Mouse (Mus musculus): ENCODE measurements around the gene Naip1. TPM values are rescaled to one million over a fixed set of nuclear protein-coding genes. Genes with fewer than 3 reads are reported as not detected.
"Not testable (repeated sequence)": the region's sequence is repeated elsewhere in the genome, so short reads cannot be mapped to it uniquely, and the experiment has no call there.

Naip1 gene
- not detected in 2 replicates for polyA plus RNA-seq (2015; fragmentation: Nextera tagmentation; extraction: Ambion mirVana)

- not testable (repeated sequence) for H3K9me3 ChIP-seq (replicated peaks); H3K4me3 ChIP-seq (replicated peaks); H3K9ac ChIP-seq; H3K27me3 ChIP-seq; H3K4me1 ChIP-seq; ATAC-seq (replicated peaks; ENCODE audit: low FRiP score); H3K36me3 ChIP-seq; H3K4me2 ChIP-seq; H3K27ac ChIP-seq
- WGBS: 77% methylated on average over 8 of the region's 8 CpGs
Observed at GRCm38 (mm10) chr13:100452415-100453127, at the start of gene Naip1. Naip1 (minus strand) TSS chr13:100452869.

- not testable (repeated sequence) for H3K9ac ChIP-seq; H3K36me3 ChIP-seq; H3K4me2 ChIP-seq; ATAC-seq (replicated peaks; ENCODE audit: low FRiP score); H3K9me3 ChIP-seq (replicated peaks); H3K4me1 ChIP-seq; H3K4me3 ChIP-seq (replicated peaks); H3K27ac ChIP-seq; H3K27me3 ChIP-seq
Observed at GRCm38 (mm10) chr13:100499625-100500024, 47.0 kb upstream of the Naip1 start.

- Histone ChIP-seq H3K4me1 (peaks cover 17% of the 10 kb centered on the region), H3K27me3 (no peaks in the 10 kb centered on the region), H3K27ac (no peak overlapping the region), H3K4me3 (replicated peaks) (no peak overlapping the region), H3K36me3 (no peaks in the 10 kb centered on the region), H3K4me2 (no peak overlapping the region), H3K9me3 (replicated peaks) (no peaks in the 10 kb centered on the region), H3K9ac (no peak overlapping the region)
- no peak for ATAC-seq (replicated peaks; ENCODE audit: low FRiP score)
- 87% methylated on average over 4 of the region's 4 CpGs for WGBS
Observed at GRCm38 (mm10) chr13:100495337-100495736, 42.7 kb upstream of the Naip1 start.

GRCm38 (mm10) chr13:100494370-100494769, 41.7 kb upstream of the Naip1 start:
- peaks cover 17% of the 10 kb centered on the region for H3K4me1 ChIP-seq
- not testable (repeated sequence) for H3K36me3 ChIP-seq; H3K4me2 ChIP-seq; H3K27me3 ChIP-seq; H3K4me3 ChIP-seq (replicated peaks); H3K9me3 ChIP-seq (replicated peaks); H3K27ac ChIP-seq; ATAC-seq (replicated peaks; ENCODE audit: low FRiP score); H3K9ac ChIP-seq
- WGBS: 65% methylated on average over 8 of the region's 8 CpGs

DNA sequence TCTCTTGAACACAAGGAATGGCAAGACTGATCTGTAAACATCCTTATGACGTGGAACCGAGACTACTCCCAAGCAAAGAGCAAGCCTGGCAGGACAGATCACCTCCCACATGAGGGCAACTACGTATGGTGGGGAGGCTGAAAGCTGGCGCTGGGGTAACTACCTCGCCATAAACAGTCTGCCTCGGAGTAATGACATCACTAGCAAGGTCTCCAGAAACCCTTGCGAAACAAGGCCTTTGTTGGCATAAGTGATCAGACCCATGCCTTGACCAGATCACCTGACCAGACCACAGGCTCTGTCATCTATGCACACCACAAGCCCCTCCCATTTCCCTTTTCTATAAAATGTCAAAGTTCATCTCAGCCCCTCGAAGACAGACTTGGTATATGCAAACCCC, 40.6 kb upstream of the Naip1 start:
- no peaks in the 10 kb centered on the region for H3K27me3 ChIP-seq
- no peak overlapping the region for H3K4me2 ChIP-seq
- H3K36me3 ChIP-seq: peaks cover 13% of the 10 kb centered on the region
- ATAC-seq (replicated peaks; ENCODE audit: low FRiP score): no peak
- WGBS: 66% methylated on average over 8 of the region's 8 CpGs
- H3K9me3 ChIP-seq (replicated peaks): no peaks in the 10 kb centered on the region
- H3K4me1 ChIP-seq: peaks cover 17% of the 10 kb centered on the region
- no peak overlapping the region for H3K4me3 ChIP-seq (replicated peaks)
- no peak overlapping the region for H3K27ac ChIP-seq
- H3K9ac ChIP-seq: no peak overlapping the region

DNA sequence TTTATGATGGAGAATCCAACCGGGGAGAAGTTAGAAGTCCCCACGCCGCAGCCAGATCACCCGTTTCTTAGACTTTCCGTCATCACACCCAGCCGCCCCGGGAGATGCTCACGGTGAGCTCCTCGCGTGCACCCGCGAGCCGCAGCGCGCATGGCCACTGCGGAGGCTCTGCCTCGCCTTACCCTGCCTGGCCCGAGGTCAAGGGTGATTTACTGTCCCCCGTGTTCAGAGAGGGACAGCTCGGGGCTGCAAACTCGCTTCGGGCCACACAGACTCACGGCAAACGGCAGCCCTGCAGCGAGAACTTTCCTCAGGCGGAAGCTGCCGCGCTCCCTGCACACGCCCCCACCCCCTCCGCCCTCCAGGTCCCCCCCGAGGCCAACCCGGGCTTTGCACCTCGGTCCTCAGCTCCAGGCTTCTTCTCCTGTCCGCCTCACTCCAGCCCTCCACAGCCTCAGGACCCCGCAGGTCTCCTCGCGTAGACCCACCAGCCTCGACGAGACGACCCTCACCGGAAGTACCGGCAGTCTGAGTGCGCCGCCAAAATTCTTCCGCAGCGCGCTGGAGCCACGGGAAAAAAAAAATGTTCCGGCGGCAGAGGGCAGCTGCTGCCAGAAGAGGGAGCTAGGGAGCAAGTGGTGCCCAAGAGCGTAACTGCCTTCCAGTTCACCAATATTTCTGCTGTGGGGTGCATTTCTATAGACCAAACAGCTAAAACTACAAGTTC, 39.6 kb upstream of the Naip1 start, which contains the start of gene Gtf2h2:
Gene Gtf2h2 (minus strand): TSS at position 519 of the 727 bp plus-strand sequence.
- ATAC-seq (replicated peaks; ENCODE audit: low FRiP score): peak; percentile 90
- Histone ChIP-seq H3K4me1 (peaks cover 17% of the 10 kb centered on the region), H3K4me2 (peak within 1 kb of the TSS; percentile 68), H3K4me3 (replicated peaks) (peak within 1 kb of the TSS; percentile 79), H3K27ac (peak within 1 kb of the TSS; percentile 93), H3K9ac (peak within 1 kb of the TSS; percentile 87), H3K9me3 (replicated peaks) (no peaks in the 10 kb centered on the region), H3K36me3 (peaks cover 23% of the 10 kb centered on the region), H3K27me3 (no peaks in the 10 kb centered on the region)
- WGBS: under 1% methylated on average over 51 of the region's 51 CpGs

DNA sequence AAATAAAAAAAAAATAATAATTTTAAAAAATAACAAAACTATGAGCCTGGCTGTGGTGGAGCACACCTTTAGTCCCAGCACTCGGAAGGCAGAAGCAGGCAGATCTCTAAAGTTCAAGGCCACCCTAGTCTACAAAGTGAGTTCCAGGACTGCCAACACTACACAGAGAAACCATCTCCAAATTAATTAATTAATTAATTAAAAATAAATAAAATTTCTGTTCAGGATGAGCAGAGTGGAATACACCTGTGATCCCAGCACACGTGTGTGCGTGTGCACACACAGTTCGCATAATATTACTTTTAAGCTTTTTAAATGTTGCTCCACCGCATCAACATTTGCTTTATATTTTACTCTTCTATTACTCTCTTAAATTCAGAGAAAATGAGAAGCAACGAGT, 39.0 kb upstream of the Naip1 start:
- no peaks in the 10 kb centered on the region for H3K9me3 ChIP-seq (replicated peaks)
- ATAC-seq (replicated peaks; ENCODE audit: low FRiP score): no peak
- peak overlapping the region; percentile 68 for H3K4me2 ChIP-seq
- no peaks in the 10 kb centered on the region for H3K27me3 ChIP-seq
- H3K9ac ChIP-seq: peak overlapping the region; percentile 87
- peak overlapping the region; percentile 79 for H3K4me3 ChIP-seq (replicated peaks)
- 17% methylated on average over 6 of the region's 6 CpGs for WGBS
- H3K4me1 ChIP-seq: peaks cover 17% of the 10 kb centered on the region
- H3K36me3 ChIP-seq: peaks cover 29% of the 10 kb centered on the region
- peak overlapping the region; percentile 93; the same call in 1 of the 2 replicates for H3K27ac ChIP-seq

DNA sequence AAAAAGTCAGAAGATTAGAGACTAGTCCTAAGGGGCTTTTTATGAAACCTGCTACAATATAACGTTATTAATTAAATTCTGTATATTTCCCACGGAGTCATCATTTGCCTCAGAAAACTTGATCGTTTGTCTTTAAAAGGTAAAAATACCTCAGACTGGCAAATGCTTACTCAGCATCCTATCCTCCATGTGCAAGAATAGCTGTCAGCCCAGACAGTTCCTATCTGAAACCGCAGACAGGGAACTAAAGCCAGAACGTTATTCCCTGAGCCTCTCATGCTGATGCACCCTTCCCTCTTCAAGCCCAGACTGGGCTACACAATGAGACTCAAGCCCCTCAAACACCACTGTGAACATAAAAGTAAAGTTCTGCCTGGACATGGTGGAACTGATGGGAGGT, 37.8 kb upstream of the Naip1 start:
- Histone ChIP-seq H3K36me3 (peaks cover 34% of the 10 kb centered on the region), H3K9ac (no peak overlapping the region), H3K4me3 (replicated peaks) (no peak overlapping the region), H3K27ac (no peak overlapping the region), H3K4me2 (no peak overlapping the region), H3K27me3 (no peaks in the 10 kb centered on the region), H3K4me1 (peaks cover 17% of the 10 kb centered on the region), H3K9me3 (replicated peaks) (no peaks in the 10 kb centered on the region)
- ATAC-seq (replicated peaks; ENCODE audit: low FRiP score): no peak
- WGBS: 87% methylated on average over 5 of the region's 5 CpGs

DNA sequence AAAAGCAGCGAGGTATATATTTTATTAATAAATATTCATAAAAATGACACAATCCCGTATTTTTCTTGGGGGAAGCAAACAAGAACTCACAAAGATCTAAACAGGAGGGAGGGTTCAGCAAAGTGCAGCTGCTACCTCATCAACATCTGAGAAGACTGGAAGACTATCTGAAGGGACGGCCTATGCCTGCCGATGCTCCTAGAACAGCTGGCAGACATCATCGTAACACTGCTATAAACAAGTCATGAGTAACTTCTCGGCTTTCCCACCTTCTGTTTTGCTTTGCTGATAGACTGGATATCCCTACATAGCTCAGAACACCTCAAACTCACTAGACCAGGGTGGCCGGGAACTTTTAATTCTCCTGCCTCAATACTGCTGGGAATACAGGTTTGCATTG, 30.9 kb upstream of the Naip1 start:
- Histone ChIP-seq H3K27ac (no peak overlapping the region), H3K9ac (no peak overlapping the region), H3K4me1 (no peaks in the 10 kb centered on the region), H3K9me3 (replicated peaks) (no peaks in the 10 kb centered on the region), H3K36me3 (peaks cover 74% of the 10 kb centered on the region), H3K4me2 (no peak overlapping the region), H3K27me3 (no peaks in the 10 kb centered on the region), H3K4me3 (replicated peaks) (no peak overlapping the region)
- peak; percentile 79 for ATAC-seq (replicated peaks; ENCODE audit: low FRiP score)
- WGBS: 56% methylated on average over 7 of the region's 7 CpGs

DNA sequence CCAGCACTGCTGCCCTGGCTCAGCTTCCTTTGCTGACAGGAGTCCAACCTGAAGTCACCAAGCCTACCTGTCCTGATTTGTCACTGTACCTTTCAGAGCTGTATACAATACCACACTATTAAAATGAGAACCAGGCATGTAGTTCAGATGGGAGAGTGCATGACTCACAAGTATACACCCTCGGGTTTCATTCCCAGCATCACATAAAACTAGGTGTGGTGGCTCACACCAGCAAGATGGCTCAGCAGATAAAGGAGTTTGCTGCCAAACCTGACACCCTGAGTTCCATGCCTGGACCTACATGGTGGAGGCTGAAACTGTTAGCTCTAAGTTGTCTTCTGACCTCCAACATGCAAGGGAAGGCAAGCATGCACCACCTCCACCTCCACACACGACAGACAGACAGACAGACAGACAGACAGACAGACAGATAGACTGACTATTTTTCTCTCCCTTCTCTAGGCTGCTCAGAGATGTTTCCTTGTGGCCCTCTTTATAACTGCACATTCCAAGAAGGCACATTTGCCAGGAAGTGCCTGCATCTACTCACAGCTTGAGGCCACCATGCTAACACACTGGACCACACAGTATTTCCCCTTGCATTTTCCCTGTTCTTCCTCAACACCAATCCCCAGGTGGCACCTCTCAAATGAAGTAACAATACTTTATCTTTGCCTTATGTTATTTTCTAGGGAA, 11.0 kb upstream of the Naip1 start:
- Histone ChIP-seq H3K4me2 (no peak overlapping the region), H3K27me3 (no peaks in the 10 kb centered on the region), H3K4me1 (no peaks in the 10 kb centered on the region), H3K9ac (no peak overlapping the region), H3K9me3 (replicated peaks) (no peaks in the 10 kb centered on the region), H3K27ac (no peak overlapping the region), H3K36me3 (peaks cover 81% of the 10 kb centered on the region), H3K4me3 (replicated peaks) (no peak overlapping the region)
- ATAC-seq (replicated peaks; ENCODE audit: low FRiP score): no peak
- WGBS: 81% methylated on average over 2 of the region's 2 CpGs

DNA sequence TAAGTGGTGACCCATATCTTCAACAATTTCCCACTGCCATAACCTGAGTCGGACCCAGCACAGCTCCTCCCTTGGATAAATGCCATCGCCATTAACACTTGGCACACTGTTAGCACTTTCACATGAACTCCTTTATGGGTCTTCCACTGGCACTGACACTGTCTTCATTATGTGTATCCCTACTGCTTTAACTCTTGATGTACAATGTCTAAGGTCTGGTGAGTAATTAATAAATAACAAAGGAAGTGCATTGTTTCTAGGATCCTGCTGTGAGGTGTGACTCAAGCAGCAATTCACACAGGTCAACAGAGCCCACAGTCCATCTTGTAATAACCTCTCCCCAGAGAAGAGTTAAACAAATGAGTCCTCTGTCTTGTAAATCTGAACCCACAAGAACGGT, 8.7 kb upstream of the Naip1 start:
- Histone ChIP-seq H3K9me3 (replicated peaks) (no peaks in the 10 kb centered on the region), H3K36me3 (peaks cover 61% of the 10 kb centered on the region), H3K4me2 (no peak overlapping the region), H3K27ac (no peak overlapping the region), H3K9ac (no peak overlapping the region), H3K4me3 (replicated peaks) (no peak overlapping the region), H3K27me3 (no peaks in the 10 kb centered on the region), H3K4me1 (no peaks in the 10 kb centered on the region)
- WGBS: 70% methylated on average over 3 of the region's 3 CpGs
- no peak for ATAC-seq (replicated peaks; ENCODE audit: low FRiP score)

GRCm38 (mm10) chr13:100449495-100449894, 3.2 kb downstream of the Naip1 start:
- Histone ChIP-seq H3K4me3 (replicated peaks) (no peak overlapping the region), H3K9me3 (replicated peaks) (no peaks in the 10 kb centered on the region), H3K27me3 (no peaks in the 10 kb centered on the region), H3K9ac (no peak overlapping the region), H3K27ac (no peak overlapping the region), H3K4me2 (no peak overlapping the region), H3K4me1 (no peaks in the 10 kb centered on the region), H3K36me3 (no peaks in the 10 kb centered on the region)
- no peak for ATAC-seq (replicated peaks; ENCODE audit: low FRiP score)
- 72% methylated on average over 1 of the region's 1 CpGs for WGBS

All from kidney, embryonic 15.5 days (tissue).